Mouse (Mus musculus): ENCODE data around the gene Ret. TPM values are rescaled to one million over a fixed set of nuclear protein-coding genes. Genes with fewer than 3 reads are reported as not detected.

Ret gene
- total RNA-seq (2014; fragmentation: Nextera tagmentation): not detected in 2 replicates
- not detected in 2 replicates for total RNA-seq (2017)

GRCm38 (mm10) chr6:118197440-118197975 lies at the start of gene Ret:
Gene Ret, minus strand, starts transcription at chr6:118197718.
- no peak for ATAC-seq (replicated peaks; ENCODE audit: low FRiP score, low TSS enrichment, poor library complexity, severe bottlenecking)

GRCm38 (mm10) chr6:118247161-118247560 lies 49.6 kb upstream of the Ret start:
- no peak for ATAC-seq (replicated peaks; ENCODE audit: low FRiP score, low TSS enrichment, poor library complexity, severe bottlenecking)

- ATAC-seq (replicated peaks; ENCODE audit: low FRiP score, low TSS enrichment, poor library complexity, severe bottlenecking): no peak
These were observed 46.6 kb upstream of the Ret start for GRCm38 (mm10) chr6:118244106-118244505.

DNA sequence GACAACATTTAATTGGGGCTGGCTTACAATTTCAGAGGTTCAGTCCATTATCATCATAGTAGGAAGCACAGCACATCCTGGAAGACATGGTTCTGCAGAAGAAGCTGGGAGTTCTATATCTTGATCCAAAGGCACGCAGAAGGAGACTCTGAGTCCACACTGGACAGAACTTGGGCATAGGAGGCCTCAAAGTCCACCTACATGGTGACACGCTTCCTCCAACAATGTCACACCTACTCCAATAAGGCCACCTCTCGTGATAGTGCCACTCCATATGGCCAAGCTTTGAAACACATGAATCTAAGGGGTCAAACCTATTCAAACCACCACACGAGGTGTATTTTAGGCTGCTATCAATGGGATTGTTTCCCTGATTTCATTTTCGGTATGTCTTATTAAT lies 45.4 kb upstream of the Ret start:
- ATAC-seq (replicated peaks; ENCODE audit: low FRiP score, low TSS enrichment, poor library complexity, severe bottlenecking): no peak

- ATAC-seq (replicated peaks; ENCODE audit: low FRiP score, low TSS enrichment, poor library complexity, severe bottlenecking): no peak
These were observed 28.6 kb upstream of the Ret start for GRCm38 (mm10) chr6:118226072-118226471.

GRCm38 (mm10) chr6:118222471-118222870 lies 25.0 kb upstream of the Ret start:
- ATAC-seq (replicated peaks; ENCODE audit: low FRiP score, low TSS enrichment, poor library complexity, severe bottlenecking): no peak

GRCm38 (mm10) chr6:118215676-118216075 lies 18.2 kb upstream of the Ret start:
- ATAC-seq (replicated peaks; ENCODE audit: low FRiP score, low TSS enrichment, poor library complexity, severe bottlenecking): no peak

GRCm38 (mm10) chr6:118208326-118208725 lies 10.8 kb upstream of the Ret start:
- ATAC-seq (replicated peaks; ENCODE audit: low FRiP score, low TSS enrichment, poor library complexity, severe bottlenecking): no peak

DNA sequence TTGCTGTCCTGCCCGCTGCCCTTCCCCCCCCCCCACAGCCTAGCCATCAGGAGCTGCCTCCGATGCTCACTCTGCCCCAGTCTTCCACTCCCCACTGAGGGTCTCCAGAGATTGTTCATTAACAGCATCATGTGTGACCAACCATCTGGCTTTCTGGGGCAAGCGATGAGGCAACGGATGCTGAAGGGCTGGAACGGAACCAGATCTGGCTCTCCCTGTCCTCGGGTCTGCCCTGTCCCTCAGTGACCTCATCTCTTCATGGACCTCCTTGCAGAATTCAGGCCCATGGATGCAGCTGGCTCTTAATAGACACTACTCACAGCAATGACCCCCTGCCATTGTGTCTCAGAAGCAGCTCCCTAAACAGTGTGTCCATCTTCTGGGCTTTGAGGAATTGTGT lies 8.9 kb upstream of the Ret start:
- ATAC-seq (replicated peaks; ENCODE audit: low FRiP score, low TSS enrichment, poor library complexity, severe bottlenecking): no peak

GRCm38 (mm10) chr6:118205176-118205890 lies 7.8 kb upstream of the Ret start:
- no peak for ATAC-seq (replicated peaks; ENCODE audit: low FRiP score, low TSS enrichment, poor library complexity, severe bottlenecking)

GRCm38 (mm10) chr6:118204112-118204511 lies 6.6 kb upstream of the Ret start:
- ATAC-seq (replicated peaks; ENCODE audit: low FRiP score, low TSS enrichment, poor library complexity, severe bottlenecking): no peak

- ATAC-seq (replicated peaks; ENCODE audit: low FRiP score, low TSS enrichment, poor library complexity, severe bottlenecking): peak; percentile 48
These were observed 623 bp downstream of the Ret start for GRCm38 (mm10) chr6:118196751-118197439.

- ATAC-seq (replicated peaks; ENCODE audit: low FRiP score, low TSS enrichment, poor library complexity, severe bottlenecking): no peak
These were observed 2.4 kb downstream of the Ret start for GRCm38 (mm10) chr6:118195108-118195507.

GRCm38 (mm10) chr6:118192882-118193281 lies 4.6 kb downstream of the Ret start:
- no peak for ATAC-seq (replicated peaks; ENCODE audit: low FRiP score, low TSS enrichment, poor library complexity, severe bottlenecking)

DNA sequence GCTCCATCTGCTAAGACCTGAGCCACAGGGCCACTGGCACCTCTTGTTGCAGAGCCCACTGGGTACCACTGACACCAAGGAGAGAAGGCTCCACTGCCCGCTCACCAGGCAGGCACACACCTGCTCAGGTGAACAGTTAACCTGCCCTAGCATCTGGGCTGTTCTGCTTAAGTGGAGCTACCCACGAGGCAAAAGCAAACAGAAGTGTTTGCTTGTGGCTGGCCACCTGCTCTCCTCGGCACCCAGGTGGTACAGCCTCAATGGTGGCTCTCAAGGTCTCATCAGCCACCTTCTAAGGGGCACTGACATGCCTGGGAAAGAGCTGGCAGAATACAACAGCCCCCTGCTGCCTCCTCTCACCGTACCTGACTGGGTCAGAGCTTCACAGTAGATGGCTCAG lies 5.3 kb downstream of the Ret start:
- no peak for ATAC-seq (replicated peaks; ENCODE audit: low FRiP score, low TSS enrichment, poor library complexity, severe bottlenecking)

DNA sequence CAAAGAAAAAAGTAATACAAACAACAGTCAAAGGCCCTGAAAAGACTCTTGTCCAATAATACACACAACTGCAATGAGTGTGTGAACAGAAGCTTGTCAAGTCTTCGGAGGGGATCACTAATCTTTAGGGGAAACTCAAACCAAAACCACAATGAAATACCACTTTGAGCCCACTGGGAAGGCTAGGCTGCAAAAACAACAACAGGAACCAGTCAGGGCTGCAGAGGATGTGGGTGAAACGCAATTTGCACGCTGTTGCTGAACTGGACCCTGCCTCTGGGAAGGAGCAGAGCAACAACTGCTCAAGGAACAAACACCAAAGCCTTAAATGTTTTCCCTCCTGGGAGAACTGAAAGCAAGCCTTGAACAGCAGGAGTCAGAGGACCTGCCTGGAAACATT lies 7.8 kb downstream of the Ret start:
- no peak for ATAC-seq (replicated peaks; ENCODE audit: low FRiP score, low TSS enrichment, poor library complexity, severe bottlenecking)

GRCm38 (mm10) chr6:118188599-118188998 lies 8.9 kb downstream of the Ret start:
- ATAC-seq (replicated peaks; ENCODE audit: low FRiP score, low TSS enrichment, poor library complexity, severe bottlenecking): no peak

GRCm38 (mm10) chr6:118187285-118187641 lies 10.3 kb downstream of the Ret start:
- no peak for ATAC-seq (replicated peaks; ENCODE audit: low FRiP score, low TSS enrichment, poor library complexity, severe bottlenecking)

DNA sequence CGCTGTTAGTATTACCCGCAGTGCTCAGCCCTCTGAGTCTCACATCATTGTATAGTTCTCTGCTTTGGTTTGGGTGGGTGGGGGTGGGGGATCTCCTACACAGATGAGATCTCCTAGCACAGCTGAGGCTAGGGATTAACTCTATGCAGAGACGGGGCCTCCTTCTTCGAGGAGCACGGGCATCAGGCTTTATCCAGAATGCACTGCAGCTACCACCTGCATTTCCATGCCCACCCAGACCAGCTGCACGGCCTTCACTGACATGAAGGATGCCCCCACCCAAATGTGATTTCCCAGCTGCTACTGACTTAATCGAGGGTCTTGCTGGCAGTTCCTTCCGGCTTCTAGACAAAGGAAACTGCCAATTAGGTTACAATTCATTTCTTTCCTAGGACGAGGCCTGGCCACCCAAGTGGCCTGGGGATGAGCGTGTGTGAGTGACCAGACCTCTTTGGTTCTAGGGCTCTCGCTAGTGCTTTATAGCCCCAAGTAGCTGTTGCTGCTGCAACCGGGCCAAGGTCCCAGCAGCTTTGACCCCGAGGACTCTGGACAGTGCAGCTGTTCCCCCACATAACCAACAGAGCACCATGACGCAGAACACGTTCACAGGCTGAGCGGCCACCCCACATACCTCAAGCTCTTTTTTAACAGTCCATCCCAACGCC lies 10.8 kb downstream of the Ret start:
- no peak for ATAC-seq (replicated peaks; ENCODE audit: low FRiP score, low TSS enrichment, poor library complexity, severe bottlenecking)

GRCm38 (mm10) chr6:118184126-118184525 lies 13.4 kb downstream of the Ret start:
- ATAC-seq (replicated peaks; ENCODE audit: low FRiP score, low TSS enrichment, poor library complexity, severe bottlenecking): no peak

- ATAC-seq (replicated peaks; ENCODE audit: low FRiP score, low TSS enrichment, poor library complexity, severe bottlenecking): no peak
These were observed 17.5 kb downstream of the Ret start for GRCm38 (mm10) chr6:118180085-118180423.
